Mouse (Mus musculus) v-Abl transformed pro-B cells (cell line): ENCODE measurements at regions not wholly inside any gene's neighbourhood (a gene's known extent, or its start where the extent isn't known, plus 50 kb on each side); places are given as distances from the start of the nearest gene placed in this dataset.

Experiments
- in situ Hi-C, 2 experiments: fragments of 400-800 bp; cut with MboI; formaldehyde crosslinking; loops; one replicate each; pipeline ENCODE4 v1.15.1; 2025; ENCODE audit not compliant: unreplicated experiment in 2 of 2

DNA sequence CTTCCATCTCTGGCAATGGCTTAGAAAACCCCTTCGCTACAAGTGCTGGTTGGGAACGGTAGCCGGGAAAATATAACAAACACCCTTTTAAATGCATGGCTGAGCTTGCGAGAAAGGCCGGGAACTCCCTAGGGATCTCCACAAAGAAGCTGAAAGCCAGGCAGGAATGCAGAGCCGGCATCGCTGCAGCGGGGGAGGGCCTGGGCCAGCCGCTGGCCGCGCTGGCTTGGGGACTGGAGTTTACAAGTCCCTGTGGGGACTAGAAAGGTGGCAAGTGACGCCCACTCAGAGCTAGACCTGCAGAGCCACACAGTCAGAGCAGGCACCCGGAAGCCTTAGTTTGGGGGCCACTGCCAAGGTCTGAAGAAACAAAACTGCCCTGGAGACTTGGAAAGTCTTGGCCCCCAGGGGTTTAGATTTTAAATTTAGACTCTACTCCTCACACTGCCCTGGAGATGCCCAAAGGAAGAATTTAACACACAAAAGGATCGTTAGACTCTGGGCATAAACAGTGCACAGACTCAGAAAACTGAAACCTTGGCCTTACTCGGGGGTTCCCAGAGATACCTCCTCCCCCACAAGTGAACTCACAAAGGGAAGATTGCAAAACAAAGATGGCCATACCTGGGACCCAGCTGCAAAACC lies 59.4 kb downstream of the 1700001O22Rik start:
- in situ Hi-C loops: no loop called here

DNA sequence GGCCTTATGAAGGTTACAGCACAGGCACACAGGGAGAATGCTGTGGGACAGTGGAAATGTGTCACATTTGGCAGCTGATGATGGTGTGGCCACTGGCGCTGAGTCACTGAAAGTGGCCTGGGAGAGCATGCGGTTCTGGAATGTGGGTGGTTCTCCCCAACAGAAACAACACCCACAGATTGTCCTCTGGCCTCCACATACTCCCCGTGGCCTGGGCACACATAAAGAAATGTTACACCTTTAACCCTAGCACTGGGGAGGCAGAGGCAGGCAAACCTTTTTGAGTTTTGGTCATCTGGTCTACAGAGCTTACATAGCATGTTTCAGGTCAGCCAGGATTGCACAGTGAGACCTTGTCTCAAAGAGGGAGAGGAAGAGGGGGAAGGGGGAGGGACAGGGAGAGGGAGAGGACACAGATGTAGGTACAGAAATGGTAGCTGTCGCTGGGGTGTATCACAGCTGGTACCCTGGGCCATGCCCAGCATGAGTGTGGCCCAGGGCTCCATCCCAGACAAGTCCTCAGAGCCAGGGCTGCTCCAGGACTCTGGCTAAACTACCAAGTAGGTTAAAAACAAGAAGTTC lies 60.1 kb downstream of the 1700001O22Rik start:
- in situ Hi-C loops: no loop called here

DNA sequence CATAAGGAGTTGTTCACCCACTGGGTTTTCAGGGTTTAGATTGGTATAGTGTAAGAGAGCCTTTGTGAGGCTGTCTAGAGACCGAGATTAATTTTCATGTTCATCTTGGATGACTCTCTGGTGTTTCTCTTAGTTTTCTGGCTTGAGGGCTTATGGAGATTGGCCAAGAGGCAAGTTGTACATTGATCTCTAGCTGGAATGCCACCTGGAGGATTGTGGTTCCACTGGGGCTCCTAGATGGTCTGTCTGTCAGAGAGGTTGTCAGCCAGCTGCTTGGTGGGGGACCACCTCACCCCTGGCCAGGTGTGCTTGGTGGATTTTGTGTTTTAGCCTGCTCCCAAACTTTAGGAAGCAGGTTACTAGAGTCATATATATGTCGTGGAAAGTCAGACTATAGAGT lies 62.0 kb downstream of the 1700001O22Rik start:
- in situ Hi-C loops: no loop called here

DNA sequence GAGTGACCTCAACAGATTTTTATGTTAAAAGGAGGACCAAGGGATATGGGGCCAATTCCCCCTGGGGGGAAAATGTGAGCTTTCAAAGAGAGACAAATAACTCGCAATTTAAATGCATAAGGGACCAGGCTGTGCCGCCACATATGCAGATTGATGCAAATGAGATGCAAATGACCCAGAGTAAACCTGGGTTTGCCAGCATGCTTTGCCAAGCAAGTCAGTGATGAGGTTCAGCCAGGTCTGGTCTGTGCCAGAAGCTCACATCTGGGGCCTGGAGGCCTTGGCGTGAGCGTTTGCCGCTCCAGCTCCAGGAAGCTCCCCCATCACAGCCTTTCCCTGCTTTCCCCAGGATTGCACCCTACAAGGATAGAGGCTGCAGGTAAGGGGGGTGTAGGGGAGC lies 65.7 kb downstream of the 1700001O22Rik start:
- in situ Hi-C loops: no loop called here

DNA sequence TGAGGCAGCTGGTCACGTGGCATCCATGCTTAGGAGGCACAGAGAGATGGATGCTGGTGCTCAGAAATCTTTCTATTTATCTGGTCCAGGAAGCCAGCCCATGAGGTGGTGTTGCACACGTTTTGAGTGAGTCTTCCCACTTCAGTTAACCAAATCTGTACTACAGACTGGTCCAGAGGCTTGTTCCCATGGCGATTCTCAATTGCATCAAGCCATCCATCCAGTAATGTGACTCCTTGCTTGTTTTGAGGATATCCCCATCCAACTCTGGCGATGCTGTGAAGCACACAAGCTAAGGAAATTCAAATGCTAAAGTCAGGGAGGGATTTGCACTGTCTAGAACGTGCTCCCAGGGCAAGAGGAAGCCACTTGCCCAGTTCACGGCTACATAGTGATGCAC lies 66.8 kb downstream of the 1700001O22Rik start:
- in situ Hi-C loops: no loop called here

DNA sequence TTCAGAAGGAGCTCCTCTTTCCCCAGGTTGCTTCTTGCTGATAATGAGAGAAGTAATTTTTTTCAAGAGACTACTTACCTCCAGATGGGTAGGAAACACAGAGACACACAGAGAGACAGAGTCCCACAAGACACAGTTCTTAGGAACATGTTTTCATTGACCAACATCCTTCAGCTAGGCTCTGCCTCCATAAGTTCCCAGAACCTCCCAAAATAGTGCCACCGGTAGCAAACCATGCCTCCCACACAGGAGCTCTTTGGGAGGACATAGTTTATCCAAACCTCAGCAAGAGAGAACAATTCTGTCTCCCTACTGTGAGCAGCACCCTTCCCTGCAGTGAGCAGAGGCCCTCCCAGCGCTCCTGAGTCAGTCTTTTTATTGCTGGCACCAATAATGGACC lies 67.2 kb downstream of the 1700001O22Rik start:
- in situ Hi-C loops: no loop called here

DNA sequence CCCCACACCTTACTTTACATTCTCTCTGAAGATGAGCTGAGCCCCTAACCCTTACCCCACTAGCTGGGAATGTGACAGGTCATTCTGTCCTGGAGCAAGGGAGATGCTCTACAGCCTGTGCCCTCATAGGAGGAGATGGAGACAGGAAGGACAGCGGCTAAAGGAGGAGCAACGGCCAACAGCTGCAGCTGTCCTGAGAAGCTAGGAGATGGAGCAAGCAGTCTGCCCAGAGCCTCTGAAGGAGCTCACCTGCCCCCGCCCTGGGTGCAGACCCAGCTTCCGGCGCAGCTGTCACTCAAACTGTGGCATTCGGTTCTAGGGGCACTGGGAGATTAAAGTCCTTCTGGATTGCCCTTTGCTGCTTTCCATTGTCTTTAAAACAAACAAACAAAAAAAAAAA lies 69.6 kb downstream of the 1700001O22Rik start:
- in situ Hi-C loops: no loop called here

DNA sequence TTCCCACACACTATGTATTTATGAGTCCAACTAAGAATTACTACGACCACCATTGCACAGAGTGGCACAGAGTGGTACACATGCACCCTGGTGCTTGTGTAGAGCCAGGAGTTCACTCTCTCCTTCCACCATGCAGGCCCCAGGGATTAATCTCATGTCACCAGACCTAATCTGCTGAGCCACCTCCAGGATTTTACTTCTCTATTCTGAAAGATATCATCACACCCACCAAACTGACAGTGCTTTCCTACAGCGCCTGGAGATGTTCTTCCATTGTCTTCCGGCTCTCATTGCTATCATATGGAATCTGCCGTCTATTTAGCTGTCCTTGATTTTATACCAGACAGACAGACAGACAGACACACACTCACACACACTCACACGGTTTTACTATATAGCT lies 71.6 kb downstream of the 1700001O22Rik start:
- in situ Hi-C loops: no loop called here

DNA sequence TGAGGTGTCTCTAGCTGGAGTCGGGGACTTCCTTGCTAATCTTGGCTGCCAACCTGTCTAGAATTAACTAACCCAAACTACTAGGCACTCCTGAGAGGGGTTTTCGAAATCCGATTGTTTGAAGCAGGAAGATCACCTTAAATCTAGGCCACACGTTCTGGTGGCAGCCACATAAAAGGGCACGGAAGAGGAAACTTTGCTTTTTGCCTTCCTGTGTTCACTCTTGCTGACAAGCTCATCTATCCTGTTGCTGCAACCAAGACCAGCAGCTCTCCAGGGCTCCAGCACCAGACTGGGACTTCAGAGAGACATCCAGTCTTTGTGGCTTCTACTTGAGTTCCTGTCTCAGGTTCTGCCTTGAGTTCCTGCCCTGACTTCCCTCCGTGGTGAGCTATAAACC lies 75.5 kb downstream of the 1700001O22Rik start:
- in situ Hi-C loops: no loop called here

DNA sequence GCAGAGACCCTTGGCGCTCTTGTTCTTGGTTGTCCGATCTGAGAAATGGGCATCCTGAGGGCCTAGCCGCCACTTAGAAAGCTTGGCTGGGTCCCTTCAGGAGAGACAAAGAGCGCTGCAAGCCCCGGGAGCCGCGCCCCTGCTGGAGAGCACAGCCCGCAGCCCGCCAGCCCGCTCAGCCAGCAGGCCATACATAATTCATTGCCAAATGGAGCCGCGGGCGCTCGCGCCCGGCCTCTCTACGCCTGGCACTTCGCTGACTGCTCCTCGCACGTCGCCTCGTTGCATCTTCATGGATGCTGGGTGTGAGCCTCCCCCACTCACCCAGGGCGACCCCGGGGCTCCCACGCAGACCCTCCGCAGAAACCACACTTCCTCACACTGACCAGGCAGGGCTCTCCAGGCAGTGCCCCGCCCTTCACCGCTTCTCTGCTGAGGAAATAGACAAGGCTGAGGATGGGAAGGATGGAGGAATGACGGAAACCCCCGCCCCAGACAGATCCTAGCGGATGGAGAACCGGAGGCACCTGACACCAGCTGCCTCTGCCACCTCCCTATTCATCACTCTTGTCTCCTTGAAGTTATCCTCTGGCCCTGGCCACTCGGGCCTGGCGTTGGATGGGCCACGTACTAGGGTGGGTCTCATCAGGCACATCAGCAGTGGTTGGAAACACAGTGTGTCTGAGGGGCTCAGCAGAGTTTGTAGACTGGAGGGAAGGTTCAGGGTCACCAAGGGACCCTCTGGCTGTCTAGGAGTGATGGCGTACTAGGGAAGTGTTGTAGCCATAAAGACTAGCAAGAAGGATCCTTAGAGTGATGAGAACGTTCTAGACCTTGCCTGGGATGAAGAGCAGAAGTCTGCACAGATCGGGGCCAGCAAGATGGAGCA lies 77.6 kb downstream of the 1700001O22Rik start:
- in situ Hi-C loops: no loop called here

DNA sequence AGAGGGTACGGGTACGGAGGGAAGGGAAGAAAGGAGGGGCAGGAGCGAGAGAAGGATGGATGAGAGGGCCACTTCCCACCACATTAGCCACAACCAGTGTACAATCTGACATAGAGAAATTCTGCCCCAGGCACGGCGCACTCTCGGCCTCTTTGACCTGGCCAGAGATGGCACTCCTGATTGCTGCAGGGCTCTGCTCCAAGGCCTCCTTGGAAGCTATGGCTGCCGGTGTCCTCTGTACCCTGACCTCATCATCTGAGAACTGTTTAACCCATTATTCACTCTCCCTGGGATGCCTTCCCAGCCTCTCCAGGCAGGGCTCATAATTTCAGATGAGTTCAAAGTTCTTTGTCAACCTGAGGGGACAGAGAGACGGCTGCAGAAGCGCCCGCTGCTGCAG lies 78.3 kb downstream of the 1700001O22Rik start:
- in situ Hi-C loops: no loop called here

DNA sequence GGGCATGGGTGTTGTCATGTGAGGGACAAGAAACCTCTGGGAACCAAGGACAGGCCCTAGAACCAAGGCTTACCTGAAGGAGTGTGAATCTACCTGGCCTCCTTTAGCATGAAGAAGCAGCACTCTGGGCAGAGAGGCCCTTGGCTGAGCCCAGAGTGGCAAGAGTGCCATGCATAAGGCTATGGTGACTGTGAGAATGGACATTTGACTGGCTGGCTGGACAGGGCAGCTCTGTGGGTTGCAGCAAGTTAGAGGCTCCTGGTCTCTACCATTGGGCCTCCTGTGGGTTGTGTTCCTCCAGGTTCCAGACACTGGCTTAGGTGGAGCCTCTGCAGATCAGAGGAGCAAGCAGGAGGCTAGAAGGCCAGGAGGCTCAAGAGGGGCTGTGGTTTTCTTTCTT lies 78.9 kb downstream of the 1700001O22Rik start:
- in situ Hi-C loops: no loop called here

DNA sequence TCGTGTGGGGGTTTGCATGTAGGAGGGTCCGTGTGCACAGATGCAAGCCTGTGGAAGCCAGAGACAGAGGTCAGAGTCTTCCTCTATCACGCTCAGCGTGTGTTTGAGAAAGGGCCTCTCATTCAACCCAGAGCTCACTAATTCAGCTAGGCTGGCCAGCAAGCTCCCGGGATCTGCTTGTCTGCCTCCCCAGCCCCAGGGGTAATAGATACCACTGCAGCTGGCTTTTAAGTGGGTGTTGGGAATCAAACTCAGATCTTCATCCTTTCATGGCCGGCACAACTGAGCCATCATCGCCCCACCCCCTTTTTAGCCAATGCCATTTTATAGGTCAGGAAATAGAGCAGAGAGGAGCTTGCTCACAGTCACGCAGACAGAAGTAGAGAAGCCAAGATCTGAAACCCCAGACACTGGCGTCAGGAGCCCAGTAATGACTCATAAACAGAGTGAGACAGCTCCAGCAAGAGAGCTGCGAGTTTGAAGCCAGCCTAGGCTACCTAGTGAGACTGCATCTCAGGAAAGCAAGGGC lies 80.3 kb downstream of the 1700001O22Rik start:
- in situ Hi-C loops: no loop called here

DNA sequence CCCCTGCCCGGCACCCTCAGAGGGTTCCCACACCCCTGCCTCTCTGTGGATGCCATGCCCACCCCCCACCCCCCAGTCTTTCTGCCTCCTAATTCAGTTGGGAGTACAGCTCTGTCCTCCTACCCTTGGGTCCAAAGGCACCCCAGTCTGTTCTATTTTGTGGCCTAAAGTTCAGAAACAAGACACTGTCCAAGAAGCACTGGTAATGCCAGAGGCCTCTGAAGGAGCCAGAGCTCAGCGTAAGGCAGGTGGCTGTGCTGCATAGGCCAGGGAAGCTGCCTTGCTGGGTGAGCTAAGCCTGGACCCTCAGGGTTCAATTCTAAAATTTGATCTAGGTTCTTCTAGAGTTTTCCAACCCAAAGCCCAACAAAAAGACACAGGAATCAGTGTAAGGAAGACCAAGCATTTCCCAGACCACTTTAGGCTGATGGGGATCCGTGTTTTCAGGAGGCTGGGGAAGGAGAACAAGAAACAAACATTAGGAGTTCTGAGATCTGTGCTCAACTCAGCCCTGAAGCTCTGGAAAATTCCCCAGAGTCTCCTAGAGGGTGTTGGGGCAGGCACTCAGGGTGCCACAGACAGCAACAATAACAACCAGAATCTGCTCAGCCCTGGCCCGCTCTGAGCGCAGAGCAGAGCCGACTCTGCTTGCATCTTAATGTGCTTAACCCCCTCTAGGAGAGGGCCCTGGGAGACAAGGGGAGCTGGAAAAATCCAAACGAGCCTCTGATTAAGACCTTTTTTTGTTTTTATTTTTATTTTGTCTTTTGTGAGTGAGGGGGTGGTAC lies 81.0 kb downstream of the 1700001O22Rik start:
- in situ Hi-C loops: no loop called here

DNA sequence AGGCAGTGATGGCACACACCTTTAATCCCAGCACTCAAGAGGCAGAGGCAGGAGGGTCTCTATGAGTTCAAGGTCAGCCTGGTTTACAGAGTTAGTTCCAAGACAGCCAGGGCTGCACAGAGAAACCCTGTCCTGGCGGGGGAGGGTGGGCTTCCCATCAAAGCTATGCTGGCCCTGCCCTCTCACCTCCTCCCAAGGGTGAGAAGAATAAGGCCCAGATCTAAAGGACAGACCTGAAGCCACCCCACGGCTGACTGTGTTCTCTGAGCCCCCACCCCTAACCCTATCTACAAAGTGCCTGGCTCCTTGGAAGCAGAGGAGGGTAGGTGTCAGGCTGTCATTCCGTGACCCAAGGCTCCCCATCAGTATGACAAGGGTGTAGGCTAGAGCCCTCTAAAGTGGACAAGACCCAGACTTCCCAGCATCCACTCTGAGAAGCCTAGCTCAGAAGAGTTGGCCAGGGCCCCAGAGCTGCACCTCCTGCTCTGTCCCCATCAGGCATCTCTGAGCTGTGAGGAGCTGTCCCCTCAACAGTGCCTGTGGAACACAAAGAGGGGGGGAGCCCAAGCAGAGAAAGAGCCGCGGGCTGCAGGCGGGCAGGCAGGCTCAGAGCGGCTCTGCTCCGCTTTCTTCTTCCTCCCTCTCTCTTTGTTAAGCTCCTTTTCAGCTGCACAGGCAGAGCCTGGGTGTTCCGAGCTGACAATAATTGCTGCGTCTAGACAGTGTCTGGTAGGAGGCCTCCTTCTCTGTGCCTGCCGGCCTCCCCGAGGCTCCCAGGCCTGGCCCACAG lies 81.8 kb downstream of the 1700001O22Rik start:
- in situ Hi-C loops: no loop called here

DNA sequence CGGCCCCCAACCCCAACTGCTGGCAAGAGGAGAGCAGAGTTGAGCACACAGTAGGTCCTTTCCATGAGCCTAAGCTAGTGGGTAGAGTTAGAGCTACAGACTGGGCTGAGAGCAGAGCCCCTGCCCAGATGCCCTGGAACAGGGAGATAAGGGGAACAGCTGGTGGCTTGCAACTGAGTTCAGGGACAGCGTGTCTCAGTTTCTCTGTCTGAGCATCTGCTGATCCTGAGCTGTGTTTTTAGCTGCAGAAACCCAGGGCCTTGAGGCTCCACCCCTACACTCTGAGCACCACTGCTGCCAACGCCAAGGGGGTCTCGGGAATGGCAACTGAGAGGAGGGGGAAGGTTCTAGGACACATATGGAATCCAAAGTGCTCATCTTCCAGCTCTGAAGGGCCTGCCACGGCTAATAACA lies 82.4 kb downstream of the 1700001O22Rik start:
- in situ Hi-C loops: no loop called here

DNA sequence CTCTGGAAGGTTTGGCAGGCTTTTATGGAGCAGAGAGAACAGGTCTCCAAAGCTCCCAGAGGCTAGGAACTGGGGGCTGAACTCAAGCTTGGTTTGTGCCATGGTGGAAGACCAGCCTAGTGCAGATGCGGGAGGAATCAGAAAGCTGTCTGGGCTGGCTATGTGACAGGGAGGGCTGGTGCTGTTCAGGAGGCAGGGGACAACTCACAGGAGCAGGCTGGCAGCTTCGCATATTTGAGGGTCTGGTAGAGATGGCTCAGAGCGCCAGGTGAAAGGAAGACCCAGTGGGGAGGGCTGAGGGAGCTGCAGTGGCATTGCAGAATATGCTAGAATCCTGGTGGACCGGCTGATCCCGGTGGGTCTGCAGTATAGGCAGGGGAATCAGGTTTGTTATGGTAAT lies 83.2 kb downstream of the 1700001O22Rik start:
- in situ Hi-C loops: no loop called here

DNA sequence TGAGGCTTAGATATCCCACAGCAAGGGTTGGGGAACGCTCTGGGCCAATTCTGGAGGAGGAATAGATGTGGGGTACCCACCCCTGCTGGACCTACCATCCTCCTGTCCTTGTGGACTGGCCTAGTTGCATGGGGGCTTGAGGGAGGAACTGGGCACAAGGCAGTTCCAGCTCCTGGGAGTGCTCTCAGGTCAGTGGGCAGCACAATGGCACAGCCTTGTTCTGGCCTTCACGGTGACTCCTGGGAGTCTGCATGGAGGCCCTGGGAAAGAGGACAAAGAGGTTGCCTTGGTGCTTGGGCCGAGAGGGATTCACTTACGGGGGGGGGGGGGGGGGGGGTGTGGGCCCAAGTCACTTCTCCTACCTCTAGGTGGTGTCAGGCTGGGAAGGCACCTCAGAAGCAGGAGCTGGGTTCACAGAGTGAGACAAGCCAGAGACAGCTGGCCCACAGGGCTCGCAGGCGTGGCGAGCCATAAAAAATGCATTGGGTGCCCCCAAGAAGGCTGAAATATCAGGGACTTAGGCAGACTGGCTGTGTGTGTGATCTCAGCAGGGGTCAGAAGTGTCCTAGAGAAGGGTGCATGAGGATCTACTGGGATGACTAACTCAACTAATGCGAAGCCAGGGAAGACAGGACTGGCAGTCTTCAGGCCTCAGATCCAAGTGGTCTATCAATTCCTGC lies 83.7 kb downstream of the 1700001O22Rik start:
- in situ Hi-C loops: loop anchor here in 1 of 2 experiments (10.0 kb wide), 1 partner anchor 125 kb away; the partner anchor contains the start of gene Cstad

DNA sequence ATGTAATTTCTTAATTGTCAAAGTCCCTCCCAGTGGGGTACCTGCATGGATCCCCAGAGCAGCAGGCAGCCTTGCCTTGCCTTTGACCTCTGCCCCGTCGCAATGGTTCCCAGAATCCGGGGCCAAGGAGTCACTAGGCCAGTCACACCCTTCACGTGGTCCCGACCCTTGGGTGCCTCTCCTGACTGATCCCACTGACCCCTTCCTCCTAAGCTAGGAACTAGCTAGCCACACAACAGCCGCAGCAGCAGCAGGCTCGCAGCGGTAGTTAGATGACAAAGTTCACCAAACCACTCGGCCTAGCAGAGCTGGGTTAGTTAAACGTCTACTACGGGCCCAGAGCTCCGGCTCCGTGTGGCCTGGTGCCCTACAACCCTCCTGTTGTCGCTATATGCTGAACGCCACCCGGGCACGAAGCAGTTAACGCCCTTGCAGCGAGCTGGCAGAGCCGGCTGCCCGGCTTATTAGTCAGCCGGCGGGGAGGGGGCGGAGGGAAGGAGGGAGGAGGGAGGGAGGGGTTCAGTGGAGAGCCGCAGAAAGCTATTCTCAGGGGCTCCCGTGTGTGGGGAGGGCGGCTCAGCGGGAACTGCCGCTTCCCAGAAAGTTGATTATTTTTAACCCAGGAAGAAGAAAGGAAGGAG lies 84.6 kb downstream of the 1700001O22Rik start:
- in situ Hi-C loops: loop anchor here in 1 of 2 experiments (10.0 kb wide), 1 partner anchor 124 kb away; the partner anchor contains the start of gene Cstad
